Mouse (Mus musculus) G1E (cell line): ENCODE data around the gene Prdm16.

Experiments
- CTCF ChIP-seq: IDR thresholded peaks from 2 replicates; pipeline ENCODE4 v1.5.1; 2012; ENCODE audit warnings: low read depth, low read length, inconsistent platforms, mixed read lengths
- GATA1 ChIP-seq: IDR thresholded peaks from 2 replicates; pipeline ENCODE4 v1.6.1; 2012; ENCODE audit warnings: borderline replicate concordance, low read length, inconsistent platforms, mixed read lengths
- GATA2 ChIP-seq: IDR thresholded peaks from 2 replicates; pipeline ENCODE4 v1.6.1; 2012; ENCODE audit warnings: low read depth, low read length, inconsistent platforms, borderline replicate concordance
- POLR2AphosphoS5 ChIP-seq: IDR thresholded peaks from 2 replicates; pipeline ENCODE4 v1.6.1; 2012; ENCODE audit warnings: low read depth, low read length, inconsistent platforms; ENCODE audit not compliant: insufficient replicate concordance
- TAL1 ChIP-seq: conservative IDR thresholded peaks from 2 replicates; pipeline ENCODE4 v1.6.1; 2012; ENCODE audit warnings: low read depth, low read length, inconsistent platforms, mixed read lengths

DNA sequence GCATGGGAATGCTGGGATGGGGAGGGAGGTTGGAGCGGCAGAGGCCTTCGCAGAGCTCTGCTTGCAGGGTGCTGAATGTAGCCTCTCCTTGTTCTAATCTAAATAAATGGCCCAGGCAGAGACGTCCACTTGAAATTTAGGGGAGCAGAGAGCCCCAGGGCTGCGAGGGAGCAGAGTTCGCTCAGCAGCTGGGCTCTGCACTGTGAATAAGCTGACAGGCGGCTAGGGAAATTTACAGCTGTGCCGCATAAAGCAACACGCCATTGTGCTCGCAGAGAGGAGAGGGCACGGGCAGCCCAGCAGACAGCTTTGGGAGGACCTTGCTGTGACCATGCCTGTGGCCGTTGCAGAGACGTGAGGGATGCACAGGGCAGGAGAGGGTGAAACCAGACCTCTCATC is 305.4 kb downstream of the Prdm16 start:
- TF ChIP-seq CTCF (no peak), GATA1 (no peak), POLR2AphosphoS5 (no peak), TAL1 (no peak), GATA2 (no peak)
